25 mouse cellular contexts compared by ENCODE assay signal in the genomic region with DNA sequence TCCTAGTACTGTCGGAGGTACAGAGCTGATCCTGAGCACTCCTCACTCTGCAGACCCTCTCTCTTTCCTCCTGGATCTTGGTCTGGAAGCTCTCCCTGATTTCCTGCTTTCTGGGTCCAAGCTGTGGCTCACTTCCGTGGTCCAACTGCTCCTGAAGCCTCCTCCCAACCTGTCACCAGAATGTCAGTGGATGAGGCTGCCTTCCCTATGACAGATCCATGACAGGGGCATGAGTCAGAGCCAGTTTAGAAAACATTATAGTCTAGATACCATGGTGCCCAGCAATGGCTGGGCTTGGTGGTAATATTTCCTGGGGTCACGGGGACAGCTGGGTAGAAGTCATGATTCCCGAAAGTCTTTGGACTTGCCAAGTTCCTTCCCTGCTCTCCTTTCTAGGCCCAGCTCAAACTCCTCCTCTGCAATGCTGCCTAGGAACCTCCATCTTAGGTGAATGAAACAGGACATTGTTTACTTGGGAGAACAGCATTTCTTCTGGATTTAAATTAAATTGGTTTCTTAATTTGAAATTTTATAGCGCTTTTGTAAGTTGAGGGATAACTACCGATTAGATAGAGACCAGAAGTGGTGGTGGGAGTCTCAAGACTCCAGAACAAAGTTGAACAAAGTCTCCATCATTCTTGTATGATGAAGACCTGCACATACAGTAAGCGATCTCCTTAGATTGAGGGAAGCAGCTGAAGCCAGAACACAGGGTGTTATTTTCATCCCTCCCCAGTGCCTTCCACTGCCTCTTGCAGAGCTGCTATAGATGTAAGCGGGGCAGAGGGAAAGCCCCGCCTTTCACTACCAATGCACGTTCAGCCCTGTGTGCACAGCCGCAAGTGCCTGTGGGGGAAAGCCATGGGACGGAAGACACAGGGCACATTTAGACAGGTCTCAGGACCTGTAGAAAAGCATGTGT.
DNase-seq lines count a peak whose midpoint lies in the region; TF ChIP-seq lines count a peak whose summit lies in the region.
"Had no signal": no experiment of that assay in that cellular context is flagged by ENCODE, and none has a peak within 500 bp of the region (broad histone marks: within the 10 kb centered on the region; RNA-seq: fewer than 3 reads in every experiment).

No protein-coding gene starts in this region.

- no peak for TF ChIP-seq POLR2A in cerebellum, adult 2 months (IDR thresholded peaks at IDR 0.05; ENCODE audit: borderline replicate concordance, insufficient read depth, low read length)

- WGBS in cerebellum, adult 2 months, result 84% methylated on average over 12 of the region's 12 CpGs

- no peak for TF ChIP-seq CTCF in cerebellum, adult 2 months (IDR thresholded peaks at IDR 0.05; ENCODE audit: borderline replicate concordance, insufficient read depth, low read depth, low read length)
- TF ChIP-seq CTCF in left cerebral cortex, adult 2 months (IDR thresholded peaks at IDR 0.05), result no peak

- intact Hi-C loops in left cerebral cortex, adult 2 months (cut with DNase I), result no loop called here
- intact Hi-C loops in left cerebral cortex, postnatal 4 days (cut with DNase I), result no loop called here

- 0 out of 2 replicates have a peak overlapping the region, but pooled peaks have one; percentile 0 for H3K27ac ChIP-seq in cerebellum, adult 2 months (ENCODE audit: insufficient read depth, low read length)
- H3K27ac ChIP-seq in left cerebral cortex, adult 2 months, result peak overlapping the region; percentile 50
- peak overlapping the region; percentile 59 for H3K27ac ChIP-seq in brown adipose tissue, adult 24 weeks (replicated peaks; ENCODE audit: low read depth, low read length)
- H3K27ac ChIP-seq: embryonic facial prominence, embryonic 15.5 days; heart, embryonic 13.5 days; hindbrain, embryonic 12.5 days; limb, embryonic 13.5 days; liver, embryonic 15.5 days; lung, embryonic 15.5 days; stomach, embryonic 15.5 days had no signal

- peaks cover 37% of the 10 kb centered on the region for H3K4me1 ChIP-seq in cerebellum, adult 2 months (ENCODE audit: control insufficient read depth, insufficient read depth, low read length)
- peaks cover 16% of the 10 kb centered on the region for H3K4me1 ChIP-seq in brown adipose tissue, adult 24 weeks (ENCODE audit: control insufficient read depth, insufficient read depth, insufficient read length, low read length)

- no peak overlapping the region for H3K4me3 ChIP-seq in cerebellum, adult 2 months (replicated peaks; ENCODE audit: insufficient read depth, low read depth, low read length)
- no peak overlapping the region for H3K4me3 ChIP-seq in left cerebral cortex, adult 2 months
- no peak overlapping the region for H3K4me3 ChIP-seq in brown adipose tissue, adult 24 weeks (ENCODE audit: insufficient read depth, low read depth, low read length)
- H3K4me3 ChIP-seq: embryonic facial prominence, embryonic 15.5 days; heart, embryonic 13.5 days; hindbrain, embryonic 12.5 days; limb, embryonic 13.5 days; liver, embryonic 15.5 days; lung, embryonic 15.5 days; stomach, embryonic 15.5 days had no signal

- DNase-seq in cerebellum, adult 2 months, result no peak
- DNase-seq in cerebellum, adult 11-12 months, result no peak
- DNase-seq in left cerebral cortex, adult 2 months (ENCODE audit: extremely low spot score in 1 of 2, low spot score in 2 of 2), result no peak
- no peak for DNase-seq in left cerebral cortex, postnatal 4 days
- DNase-seq in 416B (ENCODE audit: low read depth), result peak; percentile 17
- no peak for DNase-seq in heart, postnatal 4 days
- DNase-seq: adrenal gland, postnatal 10 days; cerebellum, adult 18-20 months; cerebellum, postnatal 25 days; embryo, embryonic 11 days; gastrocnemius, postnatal 25 days; heart, adult 18-20 months; heart, postnatal 14 days; kidney, adult 2 months; kidney, postnatal 10 days; lung, postnatal 36 days; thymus, postnatal 25 days had no signal

- no peaks in the 10 kb centered on the region for H3K27me3 ChIP-seq in cerebellum, adult 2 months (ENCODE audit: control insufficient read depth, insufficient read depth, low read length)
- H3K27me3 ChIP-seq: embryonic facial prominence, embryonic 15.5 days; heart, embryonic 13.5 days; hindbrain, embryonic 12.5 days; limb, embryonic 13.5 days; liver, embryonic 15.5 days; lung, embryonic 15.5 days; stomach, embryonic 15.5 days had no signal

Comparison
In these comparisons a context has a peak if more than half of its experiments do, and no peak if none do; other contexts are left out.
1. H3K27ac ChIP-seq: peak in every context shown above with its lines; median percentile 59 in brown adipose tissue, adult 24 weeks; 50 in left cerebral cortex, adult 2 months; 0 in cerebellum, adult 2 months.